Mouse (Mus musculus) lung, adult 2 months (tissue): Measurements from ENCODE around the gene Lgals9.

Source experiments
- CTCF ChIP-seq: fragments of 200-500 bp; IDR thresholded peaks from 2 replicates; pipeline ENCODE4 v1.5.1; 2011; ENCODE audit warnings: mild to moderate bottlenecking, low read length, control low read depth; ENCODE audit not compliant: insufficient read depth
- POLR2A ChIP-seq: fragments of 200-500 bp; IDR thresholded peaks from 2 replicates; pipeline ENCODE4 v1.6.1; 2011; ENCODE audit warnings: low read depth, mild to moderate bottlenecking, control low read depth, low read length, borderline replicate concordance; ENCODE audit errors: extremely low read depth

- TF ChIP-seq POLR2A: no peak
- TF ChIP-seq CTCF: no peak
Observed at GRCm38 (mm10) chr11:79017161-79017606, 32.4 kb upstream of the Lgals9 start.
